Mouse (Mus musculus): ENCODE data around the gene Gna11. TPM values are rescaled to one million over a fixed set of nuclear protein-coding genes. Genes with fewer than 3 reads are reported as not detected.

Gna11 gene
- polyA plus RNA-seq, 1 experiment from 2014 or later, result 47.0 TPM

DNA sequence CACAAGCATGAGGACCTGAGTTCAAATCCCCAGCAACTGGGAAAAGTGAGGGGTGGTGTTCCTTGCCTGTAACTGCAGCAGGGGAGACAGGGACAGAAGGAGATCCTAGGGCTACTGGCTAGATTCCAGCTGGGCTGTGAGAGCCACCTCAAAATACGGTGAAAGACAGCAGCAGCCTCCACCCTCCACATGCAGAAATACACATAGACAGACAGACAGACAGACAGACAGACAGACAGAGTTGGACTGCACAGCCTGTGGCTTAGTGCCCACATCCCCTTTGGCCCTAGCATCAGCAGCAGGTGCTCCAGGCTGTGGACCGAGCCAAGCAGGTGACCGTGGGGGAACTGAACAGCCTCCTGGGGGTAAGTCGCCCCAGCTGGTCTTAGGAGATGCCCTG, 35.0 kb upstream of the Gna11 start:
- no peak overlapping the region for H3K27ac ChIP-seq (ENCODE audit: low read depth, low read length)
- DNase-seq (ENCODE audit: low spot score) (no peak), ATAC-seq (replicated peaks; ENCODE audit: low FRiP score) (no peak)
- H3K4me2 ChIP-seq, result no peak overlapping the region
- H3K4me3 ChIP-seq (ENCODE audit: low read depth, low read length), result no peak overlapping the region
- WGBS, result 56% methylated on average over 4 of the region's 4 CpGs
- no peaks in the 10 kb centered on the region; the same call in 1 of the 2 replicates for H3K36me3 ChIP-seq (ENCODE audit: control insufficient read depth, insufficient read depth, low read length)
- H3K4me1 ChIP-seq (replicated peaks; ENCODE audit: control insufficient read depth, insufficient read depth, low read length), result peaks cover 17% of the 10 kb centered on the region
- H3K9ac ChIP-seq (ENCODE audit: low read depth, low read length), result no peak overlapping the region
- no peaks in the 10 kb centered on the region; the same call in 1 of the 2 replicates for H3K9me3 ChIP-seq (ENCODE audit: control insufficient read depth, low read length)
- peaks cover 53% of the 10 kb centered on the region for H3K27me3 ChIP-seq (replicated peaks; ENCODE audit: control insufficient read depth, insufficient read depth, low read length)

DNA sequence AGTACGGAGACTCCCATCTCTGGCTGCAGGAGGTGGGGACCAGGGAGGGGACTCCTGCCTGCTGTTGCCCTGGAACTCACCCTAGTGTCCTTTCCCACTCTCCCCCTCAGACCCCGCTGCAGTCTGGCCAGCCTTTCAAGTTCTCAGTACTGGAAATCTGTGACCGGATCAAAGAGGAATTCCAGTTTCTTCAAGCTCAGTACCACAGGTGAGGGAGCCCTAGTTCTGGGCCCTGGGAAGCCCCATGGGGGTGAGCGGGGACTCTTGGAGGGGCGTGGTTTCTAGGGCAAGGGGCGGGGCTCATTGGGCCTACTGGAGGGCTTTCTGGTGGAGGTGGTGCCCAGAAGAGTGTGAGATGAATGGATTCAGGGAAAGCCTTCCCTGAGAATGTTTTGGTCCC, 30.7 kb upstream of the Gna11 start:
- H3K4me3 ChIP-seq (ENCODE audit: low read depth, low read length), result peak overlapping the region; percentile 46
- no peak for ATAC-seq (replicated peaks; ENCODE audit: low FRiP score)
- no peak overlapping the region for H3K27ac ChIP-seq (ENCODE audit: low read depth, low read length)
- H3K9ac ChIP-seq (ENCODE audit: low read depth, low read length), result peak overlapping the region; percentile 46; the same call in 1 of the 2 replicates
- peaks cover 44% of the 10 kb centered on the region for H3K4me1 ChIP-seq (replicated peaks; ENCODE audit: control insufficient read depth, insufficient read depth, low read length)
- no peaks in the 10 kb centered on the region for H3K9me3 ChIP-seq (ENCODE audit: control insufficient read depth, low read length)
- H3K27me3 ChIP-seq (replicated peaks; ENCODE audit: control insufficient read depth, insufficient read depth, low read length), result peaks cover 46% of the 10 kb centered on the region
- 2% methylated on average over 6 of the region's 6 CpGs for WGBS
- no peaks in the 10 kb centered on the region for H3K36me3 ChIP-seq (ENCODE audit: control insufficient read depth, insufficient read depth, low read length)
- no peak for DNase-seq (ENCODE audit: low spot score)
- H3K4me2 ChIP-seq, result peak overlapping the region; percentile 80

- DNase-seq (ENCODE audit: low spot score), result no peak
- H3K27me3 ChIP-seq (replicated peaks; ENCODE audit: control insufficient read depth, insufficient read depth, low read length), result peaks cover 42% of the 10 kb centered on the region
- no peaks in the 10 kb centered on the region for H3K36me3 ChIP-seq (ENCODE audit: control insufficient read depth, insufficient read depth, low read length)
- ATAC-seq (replicated peaks; ENCODE audit: low FRiP score), result no peak
- H3K4me2 ChIP-seq, result peak overlapping the region; percentile 80
- under 1% methylated on average over 30 of the region's 30 CpGs for WGBS
- no peak overlapping the region for H3K27ac ChIP-seq (ENCODE audit: low read depth, low read length)
- H3K9ac ChIP-seq (ENCODE audit: low read depth, low read length), result peak overlapping the region; percentile 46; the same call in 1 of the 2 replicates
- no peaks in the 10 kb centered on the region for H3K9me3 ChIP-seq (ENCODE audit: control insufficient read depth, low read length)
- peaks cover 44% of the 10 kb centered on the region for H3K4me1 ChIP-seq (replicated peaks; ENCODE audit: control insufficient read depth, insufficient read depth, low read length)
- H3K4me3 ChIP-seq (ENCODE audit: low read depth, low read length), result peak overlapping the region; percentile 46
Observed at GRCm38 (mm10) chr10:81575208-81575631, 30.2 kb upstream of the Gna11 start.

GRCm38 (mm10) chr10:81574081-81575056, 29.4 kb upstream of the Gna11 start, which contains the start of gene Tle2:
TSS of gene Tle2 (plus strand) at chr10:81574561.
- Histone ChIP-seq H3K27ac (ENCODE audit: low read depth, low read length) (no peak within 1 kb of the TSS), H3K9me3 (ENCODE audit: control insufficient read depth, low read length) (no peaks in the 10 kb centered on the region), H3K4me3 (ENCODE audit: low read depth, low read length) (peak within 1 kb of the TSS; percentile 46), H3K9ac (ENCODE audit: low read depth, low read length) (peak within 1 kb of the TSS; percentile 46; the same call in 1 of the 2 replicates), H3K27me3 (replicated peaks; ENCODE audit: control insufficient read depth, insufficient read depth, low read length) (peaks cover 36% of the 10 kb centered on the region), H3K36me3 (ENCODE audit: control insufficient read depth, insufficient read depth, low read length) (no peaks in the 10 kb centered on the region), H3K4me1 (replicated peaks; ENCODE audit: control insufficient read depth, insufficient read depth, low read length) (peaks cover 51% of the 10 kb centered on the region), H3K4me2 (peak within 1 kb of the TSS; percentile 80)
- WGBS, result 20% methylated on average over 10 of the region's 10 CpGs
- ATAC-seq (replicated peaks; ENCODE audit: low FRiP score) (no peak), DNase-seq (ENCODE audit: low spot score) (no peak)

DNA sequence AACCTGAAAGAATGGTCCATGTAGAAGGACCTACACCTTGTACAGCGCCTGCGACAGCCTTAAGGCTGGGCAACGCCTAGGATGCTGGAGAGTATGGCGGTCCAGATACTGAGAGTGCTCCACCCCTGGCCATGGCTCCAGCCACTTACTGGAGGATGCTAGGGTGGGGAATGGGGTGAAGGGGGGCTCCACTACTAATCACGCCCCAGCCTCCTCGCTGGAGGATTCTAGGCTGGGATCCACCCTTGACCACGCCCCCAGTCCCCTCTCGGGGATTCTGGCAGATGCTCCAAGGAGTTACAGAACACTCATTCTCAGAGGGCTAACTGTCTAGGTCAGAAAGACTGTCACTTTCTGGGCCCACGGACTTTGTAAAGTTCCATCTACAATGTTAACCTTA, 28.0 kb upstream of the Gna11 start:
- H3K9me3 ChIP-seq (ENCODE audit: control insufficient read depth, low read length), result no peaks in the 10 kb centered on the region
- H3K27me3 ChIP-seq (replicated peaks; ENCODE audit: control insufficient read depth, insufficient read depth, low read length), result peaks cover 30% of the 10 kb centered on the region
- no peak overlapping the region for H3K27ac ChIP-seq (ENCODE audit: low read depth, low read length)
- ATAC-seq (replicated peaks; ENCODE audit: low FRiP score) (peak; percentile 44), DNase-seq (ENCODE audit: low spot score) (no peak)
- H3K9ac ChIP-seq (ENCODE audit: low read depth, low read length), result no peak overlapping the region
- WGBS, result 11% methylated on average over 9 of the region's 9 CpGs
- 0 out of 2 replicates have a peak overlapping the region, but pooled peaks have one; percentile 11 for H3K4me3 ChIP-seq (ENCODE audit: low read depth, low read length)
- H3K4me1 ChIP-seq (replicated peaks; ENCODE audit: control insufficient read depth, insufficient read depth, low read length), result peaks cover 61% of the 10 kb centered on the region
- H3K4me2 ChIP-seq, result peak overlapping the region; percentile 97
- H3K36me3 ChIP-seq (ENCODE audit: control insufficient read depth, insufficient read depth, low read length), result no peaks in the 10 kb centered on the region

DNA sequence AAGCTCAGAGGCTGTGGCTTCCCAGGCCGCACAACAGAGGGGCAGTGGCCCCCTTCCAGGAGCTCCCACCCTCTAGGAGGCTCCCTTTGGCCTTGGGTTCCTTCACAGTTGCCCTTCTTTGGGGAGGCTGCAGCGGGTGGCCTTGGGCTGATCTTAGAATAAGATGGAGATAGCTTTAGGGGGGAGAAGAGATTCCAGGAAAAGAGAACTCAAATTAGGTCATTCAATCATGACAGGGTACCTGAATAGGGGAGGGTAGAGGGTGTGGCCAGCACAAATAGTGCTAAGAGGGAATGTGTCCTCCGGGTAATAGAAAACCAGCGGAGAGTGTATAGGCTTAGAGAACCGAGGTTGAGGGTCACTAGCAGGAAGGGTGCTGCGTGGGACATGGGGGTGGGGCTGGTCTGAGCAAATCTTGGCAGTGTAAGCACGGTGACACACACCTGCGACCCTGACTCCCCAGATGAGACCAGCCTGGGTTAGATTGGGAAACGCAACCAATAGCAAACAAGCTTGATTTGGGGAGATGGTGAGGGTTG, 27.2 kb upstream of the Gna11 start:
- Histone ChIP-seq H3K9me3 (ENCODE audit: control insufficient read depth, low read length) (no peaks in the 10 kb centered on the region), H3K9ac (ENCODE audit: low read depth, low read length) (no peak overlapping the region), H3K4me3 (ENCODE audit: low read depth, low read length) (peak overlapping the region; percentile 11; the same call in 1 of the 2 replicates), H3K27me3 (replicated peaks; ENCODE audit: control insufficient read depth, insufficient read depth, low read length) (peaks cover 28% of the 10 kb centered on the region), H3K27ac (ENCODE audit: low read depth, low read length) (no peak overlapping the region; the same call in 1 of the 2 replicates), H3K4me1 (replicated peaks; ENCODE audit: control insufficient read depth, insufficient read depth, low read length) (peaks cover 61% of the 10 kb centered on the region), H3K36me3 (ENCODE audit: control insufficient read depth, insufficient read depth, low read length) (no peaks in the 10 kb centered on the region), H3K4me2 (peak overlapping the region; percentile 97)
- ATAC-seq (replicated peaks; ENCODE audit: low FRiP score) (0 out of 2 replicates have a peak, but pooled peaks have one; percentile 0), DNase-seq (ENCODE audit: low spot score) (no peak)
- 6% methylated on average over 9 of the region's 9 CpGs for WGBS

DNA sequence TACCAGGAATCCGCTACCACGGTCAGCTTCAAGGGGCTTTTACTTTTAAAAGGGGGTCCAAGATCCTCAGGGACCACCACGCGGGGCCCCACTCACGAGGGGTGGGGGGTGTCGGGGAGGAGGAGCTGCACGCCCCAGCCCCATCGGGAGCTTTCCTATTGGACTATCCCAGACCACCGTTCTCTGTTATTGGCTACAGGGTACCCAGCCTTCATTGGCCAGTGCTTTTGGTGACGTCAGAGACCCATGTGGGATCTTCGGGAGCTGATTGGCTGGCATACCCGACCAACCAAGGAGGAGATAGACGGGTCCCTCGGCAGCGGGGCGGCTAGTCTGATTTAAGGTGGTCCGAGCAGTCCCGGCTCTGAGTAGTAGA, 26.5 kb upstream of the Gna11 start:
- H3K4me3 ChIP-seq (ENCODE audit: low read depth, low read length), result peak overlapping the region; percentile 52
- peaks cover 61% of the 10 kb centered on the region for H3K4me1 ChIP-seq (replicated peaks; ENCODE audit: control insufficient read depth, insufficient read depth, low read length)
- H3K4me2 ChIP-seq, result peak overlapping the region; percentile 97
- H3K9ac ChIP-seq (ENCODE audit: low read depth, low read length), result peak overlapping the region; percentile 42
- DNase-seq (ENCODE audit: low spot score), result peak; percentile 91
- under 1% methylated on average over 18 of the region's 18 CpGs for WGBS
- H3K36me3 ChIP-seq (ENCODE audit: control insufficient read depth, insufficient read depth, low read length), result 0 out of 2 replicates have a peak, but pooled peaks cover 2% of the 10 kb centered on the region
- peaks cover 22% of the 10 kb centered on the region for H3K27me3 ChIP-seq (replicated peaks; ENCODE audit: control insufficient read depth, insufficient read depth, low read length)
- peak overlapping the region; percentile 76 for H3K27ac ChIP-seq (ENCODE audit: low read depth, low read length)
- H3K9me3 ChIP-seq (ENCODE audit: control insufficient read depth, low read length), result no peaks in the 10 kb centered on the region
- ATAC-seq (replicated peaks; ENCODE audit: low FRiP score), result peak; percentile 88

DNA sequence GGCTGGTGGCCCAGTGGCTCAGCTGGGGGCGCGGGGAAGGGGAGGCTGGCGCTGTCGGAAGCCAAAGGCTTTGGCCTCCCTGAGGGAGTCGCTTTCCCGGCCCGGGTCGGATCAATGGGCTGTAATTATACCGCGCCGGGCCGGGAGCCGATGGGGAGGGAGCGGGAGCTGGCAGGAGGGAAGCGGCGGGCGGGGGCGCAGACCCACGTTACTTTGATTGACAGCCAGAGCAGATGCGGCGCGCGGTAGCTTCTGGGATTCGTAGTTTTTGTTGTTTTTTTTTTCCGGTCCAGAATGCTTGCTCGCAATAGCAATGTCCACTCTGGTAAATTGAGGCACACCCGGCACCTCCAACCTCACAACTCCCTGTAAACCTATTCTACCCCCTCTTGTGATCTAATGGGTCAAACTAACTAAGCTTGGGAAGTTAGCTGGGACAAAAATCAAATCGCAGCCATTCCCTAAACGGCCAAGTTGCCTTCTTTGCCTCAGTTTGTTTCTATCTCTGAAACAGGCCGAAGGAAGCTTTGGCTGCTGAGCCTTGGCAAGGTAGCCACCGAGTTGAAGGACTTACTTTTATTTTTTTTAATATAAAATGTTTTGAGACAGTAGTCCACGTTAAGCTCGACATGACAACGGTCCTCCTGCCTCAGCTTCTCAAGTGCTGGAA, 26.0 kb upstream of the Gna11 start:
- H3K9ac ChIP-seq (ENCODE audit: low read depth, low read length), result peak overlapping the region; percentile 42
- H3K9me3 ChIP-seq (ENCODE audit: control insufficient read depth, low read length), result no peaks in the 10 kb centered on the region
- peaks cover 6% of the 10 kb centered on the region for H3K36me3 ChIP-seq (ENCODE audit: control insufficient read depth, insufficient read depth, low read length)
- H3K27me3 ChIP-seq (replicated peaks; ENCODE audit: control insufficient read depth, insufficient read depth, low read length), result peaks cover 18% of the 10 kb centered on the region
- H3K4me2 ChIP-seq, result peak overlapping the region; percentile 97
- H3K4me3 ChIP-seq (ENCODE audit: low read depth, low read length), result peak overlapping the region; percentile 52
- H3K27ac ChIP-seq (ENCODE audit: low read depth, low read length), result peak overlapping the region; percentile 76
- WGBS, result under 1% methylated on average over 34 of the region's 34 CpGs
- H3K4me1 ChIP-seq (replicated peaks; ENCODE audit: control insufficient read depth, insufficient read depth, low read length), result peaks cover 64% of the 10 kb centered on the region
- ATAC-seq (replicated peaks; ENCODE audit: low FRiP score), result peak; percentile 47
- DNase-seq (ENCODE audit: low spot score), result peak; percentile 94
